Mouse (Mus musculus): ENCODE measurements around the gene Qser1. TPM values are rescaled to one million over a fixed set of nuclear protein-coding genes. Genes with fewer than 3 reads are reported as not detected.
A peak's percentile ranks its signal among the peaks of the same experiment; 100 is the strongest.
"Not testable (repeated sequence)": the region's sequence is repeated elsewhere in the genome, so short reads cannot be mapped to it uniquely, and the experiment has no call there.

Qser1 gene
- 7.2 and 8.2 TPM in 2 replicates for polyA plus RNA-seq (2012; rRNA removed)

DNA sequence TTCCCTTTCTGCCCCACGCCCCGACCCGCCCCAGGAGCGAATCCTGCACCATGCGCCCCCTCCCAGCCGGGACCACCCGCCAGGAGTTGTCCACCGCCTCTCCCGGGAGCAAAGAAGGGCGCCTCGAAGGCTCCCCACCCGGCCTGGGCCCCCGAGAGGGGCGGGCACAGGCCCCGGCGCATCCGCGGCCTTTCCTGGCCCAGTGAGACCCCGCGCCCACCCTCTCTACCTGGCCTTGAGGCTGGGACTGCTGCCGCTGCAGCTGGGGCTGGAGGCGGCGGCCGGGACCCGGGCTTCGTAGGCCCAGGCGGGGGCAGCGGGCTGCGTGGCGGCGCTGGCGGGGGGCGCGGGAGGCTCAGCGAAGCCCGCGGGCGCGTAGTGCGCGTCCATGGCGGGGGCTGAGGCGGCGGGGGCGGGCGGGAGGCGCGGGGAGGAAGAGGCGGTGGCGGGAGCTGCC lies at the start of gene Qser1:
Gene Qser1 (minus strand): TSS at position 390 of the 457 bp plus-strand sequence.
- H3K27me3 ChIP-seq (ENCODE audit: control insufficient read depth, insufficient read depth, low read length): no peaks in the 10 kb centered on the region
- no peak for DNase-seq
- H3K4me1 ChIP-seq (replicated peaks; ENCODE audit: control insufficient read depth, insufficient read depth, low read length): peaks cover 4% of the 10 kb centered on the region; the same call in 1 of the 2 replicates
- H3K4me3 ChIP-seq (ENCODE audit: control insufficient read depth, insufficient read depth, low read length): peak within 1 kb of the TSS; percentile 73
- WGBS: under 1% methylated on average over 48 of the region's 50 CpGs
- peak within 1 kb of the TSS; percentile 54; the same call in 1 of the 2 replicates for H3K27ac ChIP-seq (ENCODE audit: control insufficient read depth, insufficient read depth, low read length)
- no peaks in the 10 kb centered on the region for H3K36me3 ChIP-seq (ENCODE audit: control insufficient read depth, insufficient read depth, low read length)
- TF ChIP-seq POLR2A (IDR thresholded peaks at IDR 0.05; ENCODE audit: control insufficient read depth, extremely low read depth, insufficient read depth, low read length, poor library complexity) (no peak), CTCF (IDR thresholded peaks at IDR 0.05; ENCODE audit: borderline replicate concordance, control insufficient read depth, extremely low read depth, insufficient read depth, low read length, poor library complexity) (no peak)

DNA sequence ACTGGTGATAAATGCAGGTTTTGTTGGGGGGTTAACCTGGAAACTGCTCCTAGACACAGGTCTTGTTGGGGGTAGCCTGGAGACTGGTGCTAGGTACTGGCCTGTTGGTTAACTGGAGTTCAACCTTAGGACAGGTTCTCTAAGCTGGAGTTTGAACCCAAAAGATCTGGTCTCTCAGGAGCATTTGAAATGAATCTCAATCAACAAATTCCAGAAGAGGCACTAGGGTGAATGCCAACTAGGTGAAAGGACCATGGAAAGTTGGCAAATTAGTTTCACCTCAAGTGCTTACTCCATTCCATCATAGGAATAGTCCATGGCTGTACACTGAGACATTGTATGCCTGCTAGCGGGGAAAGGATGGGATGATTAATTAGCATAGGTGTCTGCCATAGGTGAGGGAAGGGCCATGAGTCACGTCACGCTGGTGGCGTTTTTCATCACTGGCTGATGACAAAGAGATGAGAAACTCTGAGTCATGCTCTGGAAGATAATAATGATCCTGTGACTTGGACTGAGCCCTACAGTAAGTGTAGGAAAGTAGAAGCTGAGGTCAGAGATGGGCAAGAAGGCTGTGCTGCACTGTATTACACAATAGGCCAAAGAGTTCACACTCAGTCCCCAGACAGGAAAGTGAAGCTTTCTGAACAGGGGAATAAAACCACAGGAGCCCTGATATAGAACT lies 47.8 kb upstream of the Qser1 start:
- Histone ChIP-seq H3K4me1 (replicated peaks; ENCODE audit: control insufficient read depth, insufficient read depth, low read length) (no peaks in the 10 kb centered on the region), H3K27me3 (ENCODE audit: control insufficient read depth, insufficient read depth, low read length) (no peaks in the 10 kb centered on the region), H3K36me3 (ENCODE audit: control insufficient read depth, insufficient read depth, low read length) (no peaks in the 10 kb centered on the region), H3K4me3 (ENCODE audit: control insufficient read depth, insufficient read depth, low read length) (no peak overlapping the region), H3K27ac (ENCODE audit: control insufficient read depth, insufficient read depth, low read length) (no peak overlapping the region)
- 89% methylated on average over 4 of the region's 4 CpGs for WGBS
- no peak for DNase-seq
- TF ChIP-seq CTCF (IDR thresholded peaks at IDR 0.05; ENCODE audit: borderline replicate concordance, control insufficient read depth, extremely low read depth, insufficient read depth, low read length, poor library complexity): no peak
- TF ChIP-seq POLR2A (IDR thresholded peaks at IDR 0.05; ENCODE audit: control insufficient read depth, extremely low read depth, insufficient read depth, low read length, poor library complexity): no peak

DNA sequence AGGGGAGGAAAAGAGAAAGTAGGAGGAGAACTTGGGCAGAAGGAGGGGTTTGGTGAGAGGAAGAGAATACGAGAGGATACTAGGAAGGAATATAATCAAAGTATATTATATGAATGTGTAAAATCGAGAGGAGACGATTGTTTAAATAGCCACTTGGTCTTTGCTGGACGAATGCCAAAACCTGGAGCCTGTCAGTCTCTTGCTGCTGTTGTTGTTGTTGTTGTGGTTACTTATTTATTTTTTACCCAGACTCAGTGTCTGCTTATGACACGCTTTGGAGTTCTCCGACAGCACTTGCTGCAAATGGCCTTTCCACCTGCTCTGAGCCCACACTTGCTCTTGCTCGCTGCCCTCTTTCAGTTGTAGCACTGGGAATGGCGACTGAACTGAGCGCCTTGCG lies 43.9 kb upstream of the Qser1 start:
- Histone ChIP-seq H3K36me3 (ENCODE audit: control insufficient read depth, insufficient read depth, low read length) (no peaks in the 10 kb centered on the region), H3K4me3 (ENCODE audit: control insufficient read depth, insufficient read depth, low read length) (no peak overlapping the region), H3K4me1 (replicated peaks; ENCODE audit: control insufficient read depth, insufficient read depth, low read length) (no peaks in the 10 kb centered on the region), H3K27me3 (ENCODE audit: control insufficient read depth, insufficient read depth, low read length) (no peaks in the 10 kb centered on the region), H3K27ac (ENCODE audit: control insufficient read depth, insufficient read depth, low read length) (no peak overlapping the region)
- TF ChIP-seq CTCF (IDR thresholded peaks at IDR 0.05; ENCODE audit: borderline replicate concordance, control insufficient read depth, extremely low read depth, insufficient read depth, low read length, poor library complexity) (no peak), POLR2A (IDR thresholded peaks at IDR 0.05; ENCODE audit: control insufficient read depth, extremely low read depth, insufficient read depth, low read length, poor library complexity) (no peak)
- no peak for DNase-seq
- WGBS: 95% methylated on average over 10 of the region's 10 CpGs

DNA sequence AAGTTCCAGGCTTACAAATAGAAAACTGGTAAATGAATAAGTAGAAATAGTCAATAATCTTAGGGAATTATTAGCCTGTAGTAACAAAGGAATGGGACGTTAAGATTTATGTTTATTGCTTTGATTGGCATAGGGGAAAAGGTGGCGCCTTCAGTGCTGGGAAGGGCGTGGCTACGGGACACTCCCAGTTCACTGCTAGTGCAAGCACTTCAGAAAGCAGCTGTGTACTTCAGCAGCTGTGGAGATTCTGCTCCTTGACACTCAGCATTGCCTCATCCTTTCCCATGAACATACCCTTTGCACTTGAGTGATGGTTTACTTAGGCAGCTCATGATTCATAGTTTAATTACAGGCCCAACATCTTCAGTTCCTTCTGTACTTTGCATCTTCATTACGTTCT lies 42.5 kb upstream of the Qser1 start:
- no peak overlapping the region for H3K27ac ChIP-seq (ENCODE audit: control insufficient read depth, insufficient read depth, low read length)
- no peak for DNase-seq
- TF ChIP-seq CTCF (IDR thresholded peaks at IDR 0.05; ENCODE audit: borderline replicate concordance, control insufficient read depth, extremely low read depth, insufficient read depth, low read length, poor library complexity) (no peak), POLR2A (IDR thresholded peaks at IDR 0.05; ENCODE audit: control insufficient read depth, extremely low read depth, insufficient read depth, low read length, poor library complexity) (no peak)
- no peak overlapping the region for H3K4me3 ChIP-seq (ENCODE audit: control insufficient read depth, insufficient read depth, low read length)
- no peaks in the 10 kb centered on the region for H3K4me1 ChIP-seq (replicated peaks; ENCODE audit: control insufficient read depth, insufficient read depth, low read length)
- WGBS: 89% methylated on average over 5 of the region's 5 CpGs
- no peaks in the 10 kb centered on the region for H3K27me3 ChIP-seq (ENCODE audit: control insufficient read depth, insufficient read depth, low read length)
- no peaks in the 10 kb centered on the region for H3K36me3 ChIP-seq (ENCODE audit: control insufficient read depth, insufficient read depth, low read length)

DNA sequence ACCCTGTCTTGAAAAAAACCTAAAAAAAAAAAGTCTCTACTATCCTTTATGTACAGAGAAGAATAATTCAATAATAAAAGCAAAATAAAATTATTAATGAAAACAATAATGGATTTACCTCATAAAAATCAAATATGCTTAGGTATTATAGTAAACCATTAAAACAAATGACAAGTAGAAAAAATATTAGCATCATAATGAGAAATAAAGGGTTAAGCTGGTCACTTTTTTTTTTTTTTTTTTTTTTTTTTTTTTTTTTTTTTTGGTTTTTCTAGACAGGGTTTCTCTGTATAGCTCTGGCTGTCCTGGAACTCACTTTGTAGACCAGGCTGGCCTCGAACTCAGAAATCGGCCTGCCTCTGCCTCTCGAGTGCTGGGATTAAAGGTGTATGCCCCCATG lies 41.5 kb upstream of the Qser1 start:
- not testable (repeated sequence) for DNase-seq; H3K4me3 ChIP-seq (ENCODE audit: control insufficient read depth, insufficient read depth, low read length); H3K4me1 ChIP-seq (replicated peaks; ENCODE audit: control insufficient read depth, insufficient read depth, low read length); H3K27me3 ChIP-seq (ENCODE audit: control insufficient read depth, insufficient read depth, low read length); H3K27ac ChIP-seq (ENCODE audit: control insufficient read depth, insufficient read depth, low read length); H3K36me3 ChIP-seq (ENCODE audit: control insufficient read depth, insufficient read depth, low read length)
- 91% methylated on average over 3 of the region's 3 CpGs for WGBS

DNA sequence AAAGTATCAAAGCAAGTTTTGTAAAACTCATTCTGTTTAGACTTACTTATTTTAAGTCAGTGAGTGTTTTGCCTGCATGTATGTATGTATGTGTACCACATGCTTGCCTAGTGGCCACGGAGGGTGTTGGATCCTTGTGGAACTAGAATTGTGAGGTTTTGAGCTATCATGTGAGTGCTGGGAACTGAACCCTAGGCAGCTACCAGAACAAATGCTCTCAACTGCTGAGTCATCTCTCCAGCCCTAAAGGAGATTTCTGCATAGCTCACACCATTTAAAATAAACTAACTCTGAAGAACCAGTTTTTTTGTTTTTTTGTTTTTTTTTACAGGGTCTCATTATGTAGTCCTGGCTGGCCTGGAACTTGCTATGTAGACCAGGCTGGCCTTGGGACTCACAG lies 39.7 kb upstream of the Qser1 start:
- no peaks in the 10 kb centered on the region for H3K36me3 ChIP-seq (ENCODE audit: control insufficient read depth, insufficient read depth, low read length)

DNA sequence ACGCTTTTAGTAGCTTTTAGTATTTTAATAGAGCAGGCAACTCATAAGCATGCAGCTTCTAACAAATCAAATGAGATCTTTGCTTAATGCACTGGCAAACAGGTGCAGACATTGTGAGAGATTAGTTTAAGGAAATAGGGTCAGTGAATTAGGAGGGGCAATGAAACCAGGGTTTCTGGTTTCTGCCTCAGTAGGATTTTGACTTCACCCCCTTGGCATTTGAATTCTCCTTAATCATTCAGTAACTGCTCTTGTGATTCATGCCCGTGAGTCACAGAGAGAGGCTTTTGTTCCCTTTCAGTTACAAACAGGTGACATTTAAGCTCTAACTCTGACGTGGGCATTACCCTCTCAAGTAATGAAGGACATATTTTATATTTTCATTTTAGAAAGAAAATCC lies 39.2 kb upstream of the Qser1 start:
- H3K27me3 ChIP-seq (ENCODE audit: control insufficient read depth, insufficient read depth, low read length): no peaks in the 10 kb centered on the region
- no peak overlapping the region for H3K27ac ChIP-seq (ENCODE audit: control insufficient read depth, insufficient read depth, low read length)
- 82% methylated on average over 3 of the region's 3 CpGs for WGBS
- DNase-seq: no peak
- no peaks in the 10 kb centered on the region for H3K4me1 ChIP-seq (replicated peaks; ENCODE audit: control insufficient read depth, insufficient read depth, low read length)
- no peak overlapping the region for H3K4me3 ChIP-seq (ENCODE audit: control insufficient read depth, insufficient read depth, low read length)
- TF ChIP-seq POLR2A (IDR thresholded peaks at IDR 0.05; ENCODE audit: control insufficient read depth, extremely low read depth, insufficient read depth, low read length, poor library complexity) (no peak), CTCF (IDR thresholded peaks at IDR 0.05; ENCODE audit: borderline replicate concordance, control insufficient read depth, extremely low read depth, insufficient read depth, low read length, poor library complexity) (no peak)
- H3K36me3 ChIP-seq (ENCODE audit: control insufficient read depth, insufficient read depth, low read length): no peaks in the 10 kb centered on the region

More for the DNA sequence above, 39.7 kb upstream of the Qser1 start:
- 75% methylated on average over 1 of the region's 1 CpGs for WGBS
- no peak overlapping the region for H3K27ac ChIP-seq (ENCODE audit: control insufficient read depth, insufficient read depth, low read length)
- H3K4me3 ChIP-seq (ENCODE audit: control insufficient read depth, insufficient read depth, low read length): no peak overlapping the region
- DNase-seq: no peak
- H3K4me1 ChIP-seq (replicated peaks; ENCODE audit: control insufficient read depth, insufficient read depth, low read length): no peaks in the 10 kb centered on the region
- TF ChIP-seq POLR2A (IDR thresholded peaks at IDR 0.05; ENCODE audit: control insufficient read depth, extremely low read depth, insufficient read depth, low read length, poor library complexity): no peak
- no peak for TF ChIP-seq CTCF (IDR thresholded peaks at IDR 0.05; ENCODE audit: borderline replicate concordance, control insufficient read depth, extremely low read depth, insufficient read depth, low read length, poor library complexity)
- H3K27me3 ChIP-seq (ENCODE audit: control insufficient read depth, insufficient read depth, low read length): no peaks in the 10 kb centered on the region
